Mouse (Mus musculus) brain, embryonic 14.5 days (tissue): ENCODE measurements around the gene Trim39.

Experiments used
- CTCF ChIP-seq: fragments of 200-500 bp; IDR thresholded peaks from 2 replicates; pipeline ENCODE4 v1.5.1; 2012; ENCODE audit warnings: inconsistent platforms, mild to moderate bottlenecking, moderate library complexity, borderline replicate concordance; ENCODE audit not compliant: insufficient read depth, insufficient read length; ENCODE audit errors: extremely low read depth
- POLR2A ChIP-seq: fragments of 200-500 bp; IDR thresholded peaks from 2 replicates; pipeline ENCODE4 v1.6.1; 2012; ENCODE audit warnings: mild to moderate bottlenecking, inconsistent platforms, borderline replicate concordance; ENCODE audit not compliant: poor library complexity, insufficient read depth, insufficient read length, severe bottlenecking; ENCODE audit errors: extremely low read depth

DNA sequence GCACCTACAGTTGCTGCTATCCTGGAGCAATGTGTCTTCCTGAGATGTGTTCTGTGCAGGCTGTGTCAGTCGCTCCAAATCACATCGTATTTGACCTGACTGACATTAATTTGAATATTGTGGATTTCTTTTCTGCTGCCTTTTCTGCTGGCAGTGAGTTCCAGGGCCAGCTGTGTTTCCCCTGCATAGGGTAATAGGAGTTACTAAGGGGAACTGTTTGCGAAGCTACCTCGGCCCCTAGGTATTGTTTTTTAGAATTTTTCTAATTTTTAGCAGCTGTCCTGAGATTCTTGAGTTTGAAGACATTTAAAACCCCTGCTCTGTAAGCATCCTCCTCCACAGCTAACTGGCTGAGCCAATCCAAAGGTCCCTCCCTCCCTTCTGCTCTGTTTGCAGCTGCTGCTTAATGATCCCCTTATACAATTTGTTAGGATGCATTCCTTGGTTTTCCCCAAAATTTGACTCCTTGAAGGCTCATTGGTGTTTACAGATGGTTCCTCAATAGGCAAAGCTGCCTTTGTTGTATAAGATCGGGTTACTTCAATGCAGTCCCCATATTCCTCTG, 43.7 kb upstream of the Trim39 start:
- no peak for TF ChIP-seq CTCF
- TF ChIP-seq POLR2A: no peak
